Mouse (Mus musculus) neural tube, embryonic 10.5 days (tissue): ENCODE measurements around the gene 1600014C10Rik.

Experiments
- DNase-seq: peaks from one replicate; pipeline ENCODE4 v3.0.0-alpha.2; 2017; ENCODE audit warnings: low spot score; ENCODE audit errors: extremely low spot score

The 1600014C10Rik gene

DNA sequence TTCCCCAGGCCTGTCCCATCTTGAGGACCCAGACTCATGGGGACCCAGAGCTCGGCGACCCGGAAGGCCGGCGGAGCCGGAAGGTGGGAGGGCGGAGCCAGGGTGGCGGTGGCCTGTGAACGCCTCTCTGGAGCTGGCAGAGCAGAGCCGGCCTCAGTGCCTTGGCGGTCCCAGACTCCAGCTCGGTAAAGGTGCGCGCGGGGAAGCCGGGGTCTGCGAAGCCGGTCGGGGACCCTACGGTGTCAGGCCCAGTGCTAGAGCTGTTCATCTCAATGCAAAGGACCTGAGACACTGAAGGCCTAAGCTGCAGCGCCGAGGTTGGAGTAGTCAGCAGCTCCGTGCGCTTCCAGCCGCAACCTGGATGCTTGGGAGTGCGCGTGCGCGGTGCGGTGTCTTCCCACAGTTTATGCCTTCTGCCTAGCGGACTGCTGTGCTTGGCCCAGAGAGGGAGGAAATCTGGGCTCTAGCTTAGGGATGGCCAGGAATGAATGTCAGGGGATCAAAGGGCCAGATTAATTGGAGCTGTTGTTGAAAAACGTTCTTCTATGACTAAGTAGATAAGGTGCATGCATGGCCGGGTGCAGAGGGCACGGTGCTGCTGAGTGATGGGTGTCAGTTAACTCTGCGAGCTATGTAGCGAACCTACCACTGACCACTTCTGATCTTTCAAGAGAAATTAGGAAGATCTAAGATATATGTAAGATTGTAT, 846 bp downstream of the 1600014C10Rik start:
- peak; percentile 89 for DNase-seq

GRCm38 (mm10) chr7:38184418-38184745, 1.4 kb downstream of the 1600014C10Rik start:
- DNase-seq: no peak

- DNase-seq: no peak
These were observed 1.8 kb downstream of the 1600014C10Rik start for GRCm38 (mm10) chr7:38184786-38185185.

DNA sequence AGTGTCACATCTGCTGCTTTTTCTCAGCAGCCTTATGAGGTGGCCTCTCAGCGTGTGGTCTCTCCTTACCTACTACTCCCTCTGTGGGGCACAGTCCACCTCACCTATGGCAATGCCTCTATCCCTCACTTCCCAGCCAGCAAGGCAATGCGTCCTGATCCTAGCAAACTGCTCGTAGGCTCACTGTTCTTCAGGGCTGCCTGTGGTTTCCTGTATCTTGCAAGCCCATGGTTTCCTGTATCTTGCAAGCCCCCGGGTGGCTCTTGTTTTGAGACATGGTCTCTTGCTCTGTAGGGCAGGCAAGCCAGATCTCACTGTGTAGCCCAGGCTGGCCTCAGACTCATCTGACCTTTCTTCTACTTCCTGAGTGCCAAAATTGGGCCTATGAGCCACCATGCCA, 3.8 kb downstream of the 1600014C10Rik start:
- no peak for DNase-seq

- DNase-seq: no peak
These were observed 4.8 kb downstream of the 1600014C10Rik start for GRCm38 (mm10) chr7:38187796-38188195.

DNA sequence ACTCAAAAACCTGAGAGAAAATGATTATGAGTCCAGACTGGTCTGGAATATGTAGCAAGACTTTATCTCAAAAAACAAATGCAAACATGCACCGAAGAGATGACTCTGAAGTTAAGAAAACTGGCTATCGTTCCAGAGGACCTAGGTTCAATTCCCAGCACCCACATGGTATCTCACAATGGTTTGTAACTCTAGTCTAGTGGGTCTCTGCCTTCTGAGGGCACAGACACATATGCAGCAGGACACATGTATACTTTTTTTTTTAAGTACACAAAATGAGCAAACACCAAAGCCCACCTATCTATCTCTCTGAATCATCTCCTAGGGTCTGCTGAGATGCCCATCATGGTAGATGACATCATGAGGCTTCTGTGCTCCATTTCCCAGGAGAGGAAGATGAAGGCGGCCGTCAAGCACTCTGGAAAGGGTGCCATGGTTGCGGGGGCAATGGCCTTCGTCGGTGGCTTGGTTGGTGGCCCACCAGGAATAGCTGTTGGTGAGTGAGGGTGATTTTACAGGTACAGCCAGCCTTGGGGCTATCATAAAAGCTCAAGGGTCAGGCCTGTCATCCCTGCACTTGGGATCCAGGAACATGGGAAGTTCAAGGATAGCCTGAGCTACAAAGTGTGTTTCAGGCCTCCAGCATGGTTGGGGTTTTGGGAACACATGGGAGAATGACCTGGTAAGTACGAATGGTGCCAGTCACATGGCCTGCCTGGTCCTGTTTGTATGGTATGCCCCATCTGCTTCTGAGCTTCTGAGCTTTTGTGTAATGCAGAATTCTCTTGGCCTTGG, 5.5 kb downstream of the 1600014C10Rik start:
- DNase-seq: no peak

- no peak for DNase-seq
These were observed 6.3 kb downstream of the 1600014C10Rik start for GRCm38 (mm10) chr7:38189136-38189982.

DNA sequence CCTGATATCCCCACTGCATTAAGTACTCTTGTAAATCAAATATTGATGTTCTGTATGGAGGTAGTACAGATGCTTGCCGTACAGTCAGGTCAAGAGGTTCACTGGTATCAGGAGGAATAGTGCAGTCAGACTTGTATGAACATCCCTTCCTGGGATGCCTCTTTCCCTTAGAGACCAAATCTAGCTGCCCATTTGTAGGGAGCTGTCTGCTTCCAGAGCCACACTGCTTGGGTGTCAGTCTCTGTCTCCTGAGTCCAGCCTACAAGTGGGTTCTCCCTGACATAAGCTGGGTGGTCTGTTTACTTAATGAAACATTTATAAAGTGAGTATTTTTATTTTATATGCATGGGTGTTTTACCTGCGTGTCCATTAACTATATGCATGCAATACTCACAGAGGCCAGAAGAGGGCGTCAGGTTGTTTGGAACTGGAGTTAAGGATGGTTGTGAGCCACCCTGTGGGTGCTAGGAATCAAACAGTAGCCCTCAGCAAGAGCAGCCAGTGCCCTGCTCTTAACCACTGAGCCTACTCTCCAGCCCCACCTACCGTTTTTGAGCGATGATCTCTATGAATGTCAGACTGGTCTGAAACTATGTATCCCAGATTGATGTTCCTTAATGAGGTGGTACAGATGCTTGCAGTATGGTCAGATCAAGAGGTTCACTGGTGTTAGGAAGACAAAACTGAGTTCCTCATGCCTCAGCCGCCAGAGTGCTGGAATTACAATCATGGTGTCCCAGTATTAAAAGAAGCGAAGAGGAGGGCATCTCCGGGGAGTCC, 7.2 kb downstream of the 1600014C10Rik start:
- DNase-seq: no peak

- no peak for DNase-seq
These were observed 8.1 kb downstream of the 1600014C10Rik start for GRCm38 (mm10) chr7:38191146-38191545.

DNA sequence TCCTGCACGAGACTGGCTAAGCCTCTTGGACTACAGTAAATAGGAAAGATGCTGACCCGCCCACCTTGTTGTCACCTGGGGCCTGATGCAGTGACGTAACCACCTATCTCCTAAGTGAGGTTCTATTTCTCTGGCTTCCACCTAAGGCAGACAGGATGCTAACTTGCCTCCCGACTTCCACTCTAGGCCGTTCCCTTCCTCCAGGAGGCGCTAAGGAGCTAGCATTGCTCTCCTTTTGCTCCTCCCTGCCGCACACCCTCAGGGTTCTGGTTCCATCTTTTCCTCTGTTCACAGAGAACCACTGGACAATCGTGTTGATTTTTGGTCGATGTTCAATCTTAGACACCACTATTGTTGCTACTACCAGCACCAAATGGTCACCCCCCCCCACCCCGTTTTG, 8.6 kb downstream of the 1600014C10Rik start:
- DNase-seq: no peak

GRCm38 (mm10) chr7:38199907-38200605, 17.0 kb downstream of the 1600014C10Rik start:
- DNase-seq: no peak

- peak; percentile 88 for DNase-seq
These were observed 17.7 kb downstream of the 1600014C10Rik start for GRCm38 (mm10) chr7:38200606-38201289.

DNA sequence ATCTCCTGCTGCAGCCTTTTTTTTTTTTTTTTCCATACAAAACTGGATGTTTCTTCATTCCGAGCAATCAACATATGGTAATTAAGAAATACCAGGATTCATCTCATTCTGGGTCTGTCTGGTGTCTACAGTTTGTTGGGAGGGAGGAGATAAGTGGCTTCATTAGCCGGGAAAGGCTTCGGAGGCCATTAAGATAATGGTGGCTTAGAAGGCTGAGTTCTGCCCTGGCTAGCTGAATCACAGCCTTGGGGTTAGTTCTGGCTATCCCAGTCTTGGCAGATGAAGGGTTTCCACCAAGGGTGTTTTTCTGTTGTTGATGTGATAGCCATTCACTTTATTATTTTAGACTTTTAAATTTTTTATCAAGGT, 18.3 kb downstream of the 1600014C10Rik start:
- no peak for DNase-seq

DNA sequence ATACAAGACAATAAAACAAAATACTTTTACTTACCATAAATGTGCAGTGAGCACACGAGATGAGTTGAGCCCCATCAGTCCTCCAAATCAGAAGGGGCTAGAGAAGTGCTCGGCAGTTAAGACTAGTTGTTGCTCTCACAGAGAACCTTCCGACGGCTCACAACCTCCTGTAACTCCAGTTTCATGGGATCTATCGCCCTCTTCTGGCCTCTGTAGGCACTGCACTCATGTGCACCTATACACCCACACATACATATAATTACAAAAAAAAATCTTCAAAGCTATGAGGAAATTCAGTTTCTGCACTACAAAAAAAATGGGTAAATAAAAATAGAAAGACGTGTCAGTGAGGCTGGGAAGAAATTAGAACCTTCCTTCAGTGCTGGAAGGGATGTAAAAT, 21.3 kb downstream of the 1600014C10Rik start:
- no peak for DNase-seq

GRCm38 (mm10) chr7:38205801-38206200, 22.8 kb downstream of the 1600014C10Rik start:
- DNase-seq: no peak

GRCm38 (mm10) chr7:38206564-38206963, 23.5 kb downstream of the 1600014C10Rik start:
- DNase-seq: no peak

GRCm38 (mm10) chr7:38208969-38209368, 26.0 kb downstream of the 1600014C10Rik start:
- no peak for DNase-seq

GRCm38 (mm10) chr7:38209478-38210152, 26.6 kb downstream of the 1600014C10Rik start:
- DNase-seq: no peak

DNA sequence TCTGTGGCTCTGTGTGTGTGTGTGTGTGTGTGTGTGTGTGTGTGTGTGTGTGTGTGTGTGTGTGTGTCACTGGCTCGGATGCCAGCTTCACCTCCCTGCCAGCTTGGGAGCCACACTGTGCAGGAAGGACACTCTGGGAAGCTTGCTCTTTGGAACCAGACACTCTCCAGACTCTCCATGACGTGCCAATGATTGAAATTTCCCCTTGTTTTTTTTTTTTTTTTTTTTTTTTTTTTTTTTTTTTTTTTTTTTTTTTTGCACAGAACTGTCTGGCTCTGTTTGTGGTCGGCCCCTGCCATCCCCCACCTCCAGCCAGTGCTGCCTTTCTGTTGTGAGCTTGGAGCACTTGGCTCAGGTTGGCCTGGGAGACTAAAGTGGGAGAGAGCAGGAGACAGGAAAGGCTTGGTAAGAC, 29.6 kb downstream of the 1600014C10Rik start:
- no peak for DNase-seq
